Mouse (Mus musculus) CH12F3 (cell line): ENCODE measurements around the gene Pex16.

Experiments used
- in situ Hi-C: fragments of 300-500 bp; cut with MboI; formaldehyde crosslinking; loops from 2 replicates; pipeline ENCODE4 v1.14.3; 2020; ENCODE audit warnings: low sequenced_read_pairs

Pex16 gene

DNA sequence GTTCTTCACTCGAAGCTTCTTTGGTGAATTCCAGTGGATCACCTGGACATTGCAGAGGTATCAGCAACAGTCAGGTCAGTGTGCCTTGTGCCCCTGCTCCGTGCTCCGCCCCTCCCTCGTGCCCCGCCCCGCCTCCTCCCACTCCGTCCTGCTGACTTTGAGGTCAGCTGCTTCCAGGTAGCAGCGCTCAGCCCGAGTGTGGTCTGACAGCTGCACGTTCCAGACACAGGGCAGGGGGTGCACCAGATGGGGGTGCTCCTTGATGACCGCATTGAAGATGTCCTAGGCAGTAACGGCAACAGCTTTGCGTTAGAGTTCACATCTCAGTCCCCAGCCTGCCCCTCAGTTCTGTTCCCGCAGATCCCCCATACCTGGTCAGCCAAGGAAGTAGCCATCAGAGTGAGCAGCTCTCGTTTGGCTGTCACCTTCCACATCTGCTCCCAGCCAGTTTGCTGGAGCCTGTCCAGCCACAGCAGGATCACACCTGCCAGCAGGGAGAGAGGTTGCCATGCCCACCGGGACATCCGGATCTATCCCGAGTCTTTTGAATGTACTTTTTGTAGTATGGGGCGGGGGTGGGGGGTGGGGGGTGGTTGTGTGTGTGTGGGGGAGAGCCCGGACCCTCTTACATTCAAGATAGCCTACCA is 7.0 kb upstream of the Pex16 start:
- in situ Hi-C loops = no loop called here

DNA sequence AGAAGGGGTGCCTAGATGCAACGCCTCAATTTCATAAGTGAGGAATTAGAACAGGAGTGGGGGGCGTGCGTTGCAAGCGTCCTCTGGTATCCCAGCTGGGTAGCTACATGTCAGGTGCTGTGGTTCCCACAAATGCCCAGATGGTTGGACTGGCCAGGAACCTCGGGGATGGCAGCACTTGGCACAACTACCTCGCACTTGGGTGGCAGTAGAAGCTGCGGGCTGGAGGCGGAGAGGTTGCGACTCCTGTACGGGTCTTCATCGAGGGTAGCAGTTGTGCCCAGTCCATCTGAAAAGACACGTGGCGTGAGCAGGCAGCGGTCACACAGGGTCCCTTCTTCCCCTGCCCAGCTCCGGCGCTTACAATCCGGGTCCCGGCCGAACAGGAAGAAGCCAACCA is 4.1 kb upstream of the Pex16 start:
- in situ Hi-C loops = no loop called here

DNA sequence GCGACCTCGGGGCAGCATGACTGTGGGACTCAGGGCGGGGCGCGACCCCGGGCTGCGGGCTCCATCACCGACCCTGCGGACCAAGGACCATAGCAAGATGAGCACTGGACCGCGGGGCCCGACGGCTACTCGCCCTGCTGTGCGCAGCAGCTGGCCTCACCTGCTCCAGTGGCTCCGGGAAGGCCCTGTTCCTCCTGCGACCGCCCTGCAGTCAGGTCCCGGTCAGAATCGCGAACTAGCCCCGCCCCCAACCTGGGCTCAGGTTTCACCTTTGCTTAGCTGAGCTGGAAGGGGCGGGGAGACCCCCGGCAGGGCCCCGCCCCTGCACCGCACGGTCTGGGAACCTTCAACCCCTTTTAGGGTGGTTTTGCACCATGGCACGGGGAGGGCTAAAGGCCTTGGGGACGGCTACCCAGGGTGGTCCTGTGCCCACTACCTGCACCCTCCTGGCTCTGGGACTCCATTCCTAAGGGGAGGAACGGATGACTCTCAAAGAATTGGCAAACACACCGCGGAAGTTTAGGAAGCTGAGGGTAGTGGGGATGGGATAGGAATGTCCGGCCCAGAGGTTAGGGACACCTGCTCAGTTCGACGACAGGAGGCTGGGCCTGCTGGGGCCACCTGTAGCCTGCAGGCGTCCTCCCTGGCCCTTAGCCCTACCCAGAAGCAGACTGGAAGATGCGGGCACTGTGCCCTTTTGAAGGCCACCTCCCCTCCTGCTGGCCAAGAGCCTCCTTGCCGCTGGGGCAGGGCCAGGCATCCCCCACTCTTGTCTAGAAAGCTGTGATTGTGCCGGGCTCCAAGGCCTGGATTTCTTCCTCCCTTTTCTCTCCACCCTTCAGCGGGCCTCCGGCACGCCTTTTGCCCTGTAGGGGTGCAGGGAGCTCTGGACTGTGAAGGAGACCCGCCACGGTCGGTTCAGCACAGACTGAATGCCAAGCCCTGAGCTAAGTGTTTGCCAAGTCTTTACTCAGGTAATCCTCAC is 3.4 kb upstream of the Pex16 start:
- in situ Hi-C loops = no loop called here

GRCm38 (mm10) chr2:92371971-92372690 is 2.3 kb upstream of the Pex16 start:
- in situ Hi-C loops = no loop called here

DNA sequence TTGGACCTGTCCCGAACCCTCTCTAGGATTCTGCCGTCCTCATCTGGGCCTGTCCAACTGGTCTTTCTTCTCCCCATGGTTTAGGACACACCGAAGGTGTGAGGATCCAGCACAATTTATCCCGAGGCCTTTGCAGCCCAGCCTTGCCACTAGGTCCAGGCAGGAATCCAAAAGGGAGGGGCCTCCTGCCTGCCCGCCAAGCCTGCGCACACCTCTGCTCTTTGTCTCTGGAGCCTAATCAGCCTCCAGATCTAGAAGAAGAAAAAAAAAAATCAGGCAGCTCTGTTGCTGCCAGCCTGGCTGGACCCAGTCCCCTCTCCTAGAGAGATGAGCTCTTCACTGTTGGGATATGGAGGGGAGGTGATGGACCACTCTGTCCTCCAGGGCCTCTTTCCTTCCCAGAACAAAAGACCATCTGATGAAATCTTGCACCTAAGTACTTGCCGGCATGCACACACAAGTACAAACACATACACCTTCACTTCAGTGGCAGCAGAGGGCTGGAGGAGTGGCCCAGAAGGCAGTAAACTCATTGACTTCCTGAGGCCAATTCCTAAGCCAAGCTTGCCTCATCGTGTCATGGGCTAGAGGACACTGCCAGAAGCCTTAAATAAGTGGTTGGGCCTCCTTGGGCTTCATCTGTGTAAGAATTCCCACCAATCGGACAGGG is 1.6 kb upstream of the Pex16 start:
- in situ Hi-C loops = no loop called here

- in situ Hi-C loops = no loop called here
Observed at GRCm38 (mm10) chr2:92373437-92373813, 1.1 kb upstream of the Pex16 start.

DNA sequence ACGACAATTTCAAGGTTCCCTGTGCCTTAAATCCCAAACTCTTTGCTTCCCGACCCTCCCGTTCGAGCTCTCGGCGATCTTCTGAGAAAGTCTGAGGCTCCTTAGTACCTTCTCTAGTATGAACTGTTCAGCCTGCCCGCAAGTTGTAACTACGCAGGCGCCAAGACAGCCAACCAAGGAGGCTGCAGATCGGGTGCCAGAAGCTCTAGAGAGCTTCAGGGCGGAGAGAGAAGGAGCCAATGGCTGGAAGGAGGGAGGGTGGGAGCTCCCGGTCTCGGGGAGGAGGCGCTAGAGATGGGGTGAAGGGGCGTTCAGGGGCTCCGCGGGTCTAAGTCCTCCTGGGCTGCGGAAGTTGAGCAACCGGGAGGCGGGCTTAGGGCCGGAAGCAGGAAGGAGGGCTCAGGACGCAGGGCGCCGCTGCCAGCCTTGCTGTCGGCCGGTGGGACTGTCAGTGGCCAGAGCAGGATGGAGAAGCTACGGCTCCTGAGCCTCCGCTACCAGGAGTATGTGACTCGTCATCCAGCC is 685 bp downstream of the Pex16 start:
- in situ Hi-C loops = no loop called here

GRCm38 (mm10) chr2:92375788-92376187 is 1.3 kb downstream of the Pex16 start:
- in situ Hi-C loops = no loop called here

GRCm38 (mm10) chr2:92376300-92376699 is 1.8 kb downstream of the Pex16 start:
- in situ Hi-C loops = no loop called here

DNA sequence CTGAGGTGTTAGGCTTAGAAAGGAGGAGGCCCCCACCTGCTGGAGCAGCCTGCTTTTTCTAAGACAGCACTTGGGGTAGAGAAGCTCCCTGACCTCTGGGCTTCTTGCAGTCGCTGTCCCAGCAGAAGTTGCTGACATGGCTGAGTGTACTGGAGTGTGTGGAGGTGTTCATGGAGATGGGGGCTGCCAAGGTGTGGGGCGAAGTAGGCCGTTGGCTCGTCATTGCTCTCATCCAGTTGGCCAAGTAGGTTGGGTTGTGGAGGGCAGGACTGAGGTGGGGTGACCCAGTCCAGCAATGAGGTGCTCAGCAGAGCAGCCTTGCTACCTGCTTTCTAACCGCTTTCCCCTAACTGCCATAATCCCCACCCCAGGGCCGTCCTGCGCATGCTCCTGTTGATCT is 2.8 kb downstream of the Pex16 start:
- in situ Hi-C loops = no loop called here

DNA sequence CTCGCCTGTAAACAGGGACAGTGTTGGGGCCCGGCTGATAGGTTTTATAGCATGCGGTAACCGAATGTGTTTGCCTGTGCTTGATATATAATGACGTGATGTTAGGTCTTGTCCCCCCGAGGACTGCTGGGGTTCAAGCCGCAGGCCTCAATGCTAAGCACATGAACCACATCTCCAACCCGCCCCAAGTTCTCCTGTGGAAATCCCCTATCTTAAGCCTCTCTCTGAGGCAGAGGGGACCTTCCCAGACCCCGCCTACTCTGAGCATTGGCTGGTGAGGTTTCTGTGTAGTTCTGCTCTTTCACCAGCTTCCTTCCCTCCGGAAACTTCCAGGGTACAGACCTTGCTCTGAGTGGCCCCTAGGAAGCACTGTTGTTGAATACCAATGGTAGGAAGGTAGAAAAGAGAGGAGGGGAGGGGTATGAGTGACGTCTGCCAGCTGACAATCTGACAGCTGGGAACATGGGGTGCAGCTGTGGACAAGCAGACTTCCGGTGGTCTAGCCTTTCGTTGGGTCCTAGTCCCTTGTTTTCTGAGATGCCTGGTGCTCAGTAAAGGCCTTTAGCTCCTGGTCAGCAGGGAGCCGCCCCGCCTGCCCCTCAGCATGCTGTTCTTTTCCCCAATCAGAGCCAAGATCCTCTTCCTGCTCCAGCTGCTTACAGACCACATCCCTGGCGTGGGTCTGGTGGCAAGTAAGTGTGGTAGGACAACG is 5.5 kb downstream of the Pex16 start:
- in situ Hi-C loops = no loop called here

- in situ Hi-C loops = no loop called here
Observed at GRCm38 (mm10) chr2:92380495-92381050, 6.1 kb downstream of the Pex16 start.

GRCm38 (mm10) chr2:92381161-92381560 is 6.7 kb downstream of the Pex16 start:
- in situ Hi-C loops = no loop called here

DNA sequence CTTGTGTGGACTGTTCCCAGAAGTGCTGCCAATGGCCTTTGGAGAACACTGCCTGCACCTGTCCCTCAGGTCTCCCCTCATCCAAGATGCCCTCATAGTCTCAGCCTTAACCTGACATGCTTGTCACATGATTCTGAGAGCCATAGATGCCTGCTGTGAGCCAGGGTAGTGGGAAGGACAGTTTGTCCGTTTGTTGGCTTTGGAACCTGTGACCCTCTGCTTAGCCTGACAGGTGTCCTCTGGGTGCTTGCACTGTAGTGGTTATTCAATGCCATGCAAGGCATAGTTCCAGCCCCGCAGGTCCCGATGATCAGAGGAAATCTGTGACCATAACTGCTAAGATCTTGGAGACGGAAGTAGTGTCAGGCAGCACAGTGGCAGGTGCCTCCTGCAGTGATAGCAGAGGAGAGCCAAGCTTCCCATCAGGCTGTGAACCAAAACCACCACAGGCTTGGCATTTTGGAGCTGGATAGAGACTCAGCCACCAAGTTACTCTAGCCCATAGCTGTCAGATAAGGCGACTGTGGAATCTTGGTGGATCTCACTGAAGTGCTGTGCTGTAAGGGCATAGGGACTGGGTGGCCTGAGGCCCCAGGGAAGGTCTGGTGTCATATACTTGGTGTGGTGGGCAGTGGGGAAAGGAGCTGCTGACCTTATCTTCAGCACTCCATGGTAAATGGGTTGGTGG is 7.6 kb downstream of the Pex16 start, which contains the start of gene 1700029I15Rik:
1700029I15Rik (plus strand) TSS at position 638 of the 688 bp plus-strand sequence.
- in situ Hi-C loops = no loop called here

DNA sequence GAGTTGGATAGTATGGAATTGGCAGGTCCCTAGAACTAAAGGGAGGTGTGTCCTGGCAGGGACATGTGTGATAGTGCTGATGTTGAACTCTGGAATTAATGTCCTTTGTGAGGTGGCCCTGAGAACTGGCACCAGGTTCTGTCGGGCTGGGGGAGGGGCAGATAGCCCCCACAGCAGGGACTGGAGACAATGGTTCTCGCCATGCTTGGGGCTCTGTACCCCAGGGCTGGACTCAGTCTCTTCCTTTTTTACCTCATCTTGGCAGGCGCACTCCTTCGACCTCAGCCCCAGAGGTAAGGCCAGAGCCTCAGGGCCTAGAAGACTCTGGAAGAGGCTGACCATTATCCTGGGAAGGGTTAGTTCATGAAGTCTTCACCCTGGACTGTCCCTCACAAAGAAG is 8.3 kb downstream of the Pex16 start:
- in situ Hi-C loops = no loop called here

GRCm38 (mm10) chr2:92384101-92384500 is 9.6 kb downstream of the Pex16 start:
- in situ Hi-C loops = no loop called here

DNA sequence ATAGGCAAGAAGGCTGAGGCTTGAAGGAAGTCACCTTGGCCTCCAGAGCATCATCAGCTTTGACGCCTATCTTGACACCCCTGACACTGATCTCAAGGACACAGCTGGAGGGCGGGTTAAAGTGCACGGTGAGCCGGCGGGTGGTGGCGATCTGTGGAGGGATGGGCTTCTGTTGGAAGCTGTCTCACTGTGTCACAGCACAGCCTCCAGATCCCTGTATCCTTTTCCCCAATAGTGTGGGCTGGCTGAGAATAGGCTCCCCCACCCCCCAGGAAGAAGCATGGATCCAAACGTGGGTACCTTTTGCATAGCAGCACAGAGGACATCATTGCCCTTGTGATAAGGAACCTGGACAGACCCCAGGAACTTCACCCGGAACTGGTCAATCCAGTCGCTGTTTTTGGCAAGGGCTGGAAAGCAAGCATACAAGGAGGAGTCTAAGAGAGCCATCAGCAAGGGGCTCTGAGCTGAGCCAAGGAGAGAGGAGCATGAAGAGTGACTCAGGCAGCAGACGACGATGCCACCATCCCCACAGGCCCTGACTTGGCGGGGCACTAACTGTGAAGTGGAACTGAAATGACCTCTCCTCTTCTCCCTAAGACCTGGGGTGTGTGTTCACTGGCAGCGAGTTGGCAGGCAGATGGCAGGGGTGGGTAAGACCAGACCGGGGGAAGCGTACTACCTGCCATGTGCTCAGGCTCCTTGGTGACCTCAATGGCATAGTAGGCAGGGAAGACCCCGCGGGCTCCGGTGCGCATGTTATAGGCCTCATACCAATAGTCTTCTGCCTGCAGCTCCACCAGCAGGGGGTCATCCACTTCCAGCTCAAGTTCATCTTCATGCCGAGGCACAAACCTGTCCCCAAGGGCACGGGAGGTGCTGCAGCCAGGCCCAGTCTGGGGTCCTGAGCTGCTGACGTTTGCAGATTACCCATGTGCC is 10.9 kb downstream of the Pex16 start:
- in situ Hi-C loops = no loop called here
